Mouse (Mus musculus): ENCODE results near the gene Rasgef1c. TPM values are rescaled to one million over a fixed set of nuclear protein-coding genes. Genes with fewer than 3 reads are reported as not detected.

Gene Rasgef1c
- polyA plus RNA-seq, 1 experiment from 2014 or later, result 0.08 TPM

GRCm38 (mm10) chr11:50022085-50022484 is 120.5 kb downstream of the Rasgef1c start:
- no peak for DNase-seq (ENCODE audit: low spot score)

- DNase-seq (ENCODE audit: low spot score), result no peak
Measured at GRCm38 (mm10) chr11:50024445-50024832, 122.8 kb downstream of the Rasgef1c start.

- DNase-seq (ENCODE audit: low spot score), result peak; percentile 93
Measured at GRCm38 (mm10) chr11:50024833-50025720, 123.4 kb downstream of the Rasgef1c start, which contains the start of gene Rnf130. Gene Rnf130 (plus strand): TSS chr11:50025346.

- DNase-seq (ENCODE audit: low spot score), result peak; percentile 43
Measured at GRCm38 (mm10) chr11:50025721-50026520, 124.3 kb downstream of the Rasgef1c start.

- DNase-seq (ENCODE audit: low spot score), result no peak
Measured at GRCm38 (mm10) chr11:50026521-50027090, 125.0 kb downstream of the Rasgef1c start.

GRCm38 (mm10) chr11:50028416-50028815 is 126.8 kb downstream of the Rasgef1c start:
- DNase-seq (ENCODE audit: low spot score), result no peak

Small RNAs within 50 kb of the gene (microRNA-seq; reads per million reads assigned to microRNA genes)
- not detected for gene Gm23492 (ENCODE audit: borderline number of aligned reads)

Other genes with a start within 250 kb of the Rasgef1c start
- 2.5 and 5.7 TPM in 2 replicates for gene Scgb3a1, start 238.2 kb upstream of the Rasgef1c start, polyA plus RNA-seq (2015; fragmentation: Nextera tagmentation; extraction: Ambion mirVana)
- 84.6 and 112 TPM in 2 replicates for gene Cnot6, start 189.1 kb upstream of the Rasgef1c start, polyA plus RNA-seq (2015; fragmentation: Nextera tagmentation; extraction: Ambion mirVana)
- 3.2 and 3.4 TPM in 2 replicates for gene Gfpt2, start 107.7 kb upstream of the Rasgef1c start, polyA plus RNA-seq (2015; fragmentation: Nextera tagmentation; extraction: Ambion mirVana)
- 42.0 and 44.5 TPM in 2 replicates for gene Mapk9, start 55.1 kb upstream of the Rasgef1c start, polyA plus RNA-seq (2015; fragmentation: Nextera tagmentation; extraction: Ambion mirVana)
- gene Rnf130, start 123.5 kb downstream of the Rasgef1c start, polyA plus RNA-seq (2015; fragmentation: Nextera tagmentation; extraction: Ambion mirVana), result 93.2 and 100 TPM in 2 replicates
- gene Tbc1d9b, start 229.6 kb downstream of the Rasgef1c start, polyA plus RNA-seq (2015; fragmentation: Nextera tagmentation; extraction: Ambion mirVana), result 25.5 and 27.7 TPM in 2 replicates

Measured in thymus, postnatal 0 days (tissue).